Mouse (Mus musculus): Measurements from ENCODE around the gene Cd151. TPM values are rescaled to one million over a fixed set of nuclear protein-coding genes. Genes with fewer than 3 reads are reported as not detected.
A peak's percentile ranks its signal among the peaks of the same experiment; 100 is the strongest.

Cd151 gene
- total and polyA plus RNA-seq, 2 experiments from 2014 or later = 15.0 to 52.9 TPM

- Histone ChIP-seq H3K27ac (ENCODE audit: low read depth, low read length) (no peak overlapping the region), H3K4me1 (ENCODE audit: insufficient read depth, low read length) (peaks cover 14% of the 10 kb centered on the region), H3K9me3 (ENCODE audit: low read length) (no peaks in the 10 kb centered on the region), H3K4me2 (ENCODE audit: low read depth, low read length, poor library complexity, severe bottlenecking) (no peak overlapping the region), H3K4me3 (ENCODE audit: low read depth, low read length) (no peak overlapping the region), H3K9ac (replicated peaks; ENCODE audit: low read length, poor library complexity, severe bottlenecking) (no peak overlapping the region), H3K27me3 (ENCODE audit: insufficient read depth, low read length) (no peaks in the 10 kb centered on the region), H3K36me3 (ENCODE audit: insufficient read depth, low read length) (no peaks in the 10 kb centered on the region)
- 95% methylated on average over 10 of the region's 10 CpGs for WGBS
- DNase-seq (ENCODE audit: low spot score) (no peak), ATAC-seq (ENCODE audit: low FRiP score) (no peak)
- no peak for TF ChIP-seq CTCF (IDR thresholded peaks at IDR 0.05)
Measured at GRCm38 (mm10) chr7:141439140-141439679, 28.0 kb upstream of the Cd151 start.

GRCm38 (mm10) chr7:141439811-141440210, 27.4 kb upstream of the Cd151 start:
- Histone ChIP-seq H3K36me3 (ENCODE audit: insufficient read depth, low read length) (no peaks in the 10 kb centered on the region), H3K27ac (ENCODE audit: low read depth, low read length) (no peak overlapping the region), H3K4me1 (ENCODE audit: insufficient read depth, low read length) (peaks cover 11% of the 10 kb centered on the region), H3K27me3 (ENCODE audit: insufficient read depth, low read length) (no peaks in the 10 kb centered on the region), H3K9me3 (ENCODE audit: low read length) (no peaks in the 10 kb centered on the region), H3K4me3 (ENCODE audit: low read depth, low read length) (no peak overlapping the region), H3K4me2 (ENCODE audit: low read depth, low read length, poor library complexity, severe bottlenecking) (no peak overlapping the region), H3K9ac (replicated peaks; ENCODE audit: low read length, poor library complexity, severe bottlenecking) (no peak overlapping the region)
- ATAC-seq (ENCODE audit: low FRiP score) (no peak), DNase-seq (ENCODE audit: low spot score) (no peak)
- no peak for TF ChIP-seq CTCF (IDR thresholded peaks at IDR 0.05)
- 93% methylated on average over 11 of the region's 11 CpGs for WGBS

- H3K9me3 ChIP-seq (ENCODE audit: low read length) = no peaks in the 10 kb centered on the region
- H3K4me1 ChIP-seq (ENCODE audit: insufficient read depth, low read length) = peaks cover 9% of the 10 kb centered on the region; the same call in 1 of the 2 replicates
- H3K4me3 ChIP-seq (ENCODE audit: low read depth, low read length) = no peak overlapping the region
- peak; percentile 71 for TF ChIP-seq CTCF (IDR thresholded peaks at IDR 0.05)
- DNase-seq (ENCODE audit: low spot score) (peak; percentile 68), ATAC-seq (ENCODE audit: low FRiP score) (no peak)
- H3K27ac ChIP-seq (ENCODE audit: low read depth, low read length) = no peak overlapping the region
- H3K4me2 ChIP-seq (ENCODE audit: low read depth, low read length, poor library complexity, severe bottlenecking) = no peak overlapping the region
- no peak overlapping the region for H3K9ac ChIP-seq (replicated peaks; ENCODE audit: low read length, poor library complexity, severe bottlenecking)
- H3K36me3 ChIP-seq (ENCODE audit: insufficient read depth, low read length) = no peaks in the 10 kb centered on the region
- no peaks in the 10 kb centered on the region for H3K27me3 ChIP-seq (ENCODE audit: insufficient read depth, low read length)
- 36% methylated on average over 6 of the region's 6 CpGs for WGBS
Measured at GRCm38 (mm10) chr7:141440613-141441012, 26.6 kb upstream of the Cd151 start.

- ATAC-seq (ENCODE audit: low FRiP score) (no peak), DNase-seq (ENCODE audit: low spot score) (no peak)
- Histone ChIP-seq H3K4me1 (ENCODE audit: insufficient read depth, low read length) (peaks cover 4% of the 10 kb centered on the region; the same call in 1 of the 2 replicates), H3K4me2 (ENCODE audit: low read depth, low read length, poor library complexity, severe bottlenecking) (no peak overlapping the region), H3K9me3 (ENCODE audit: low read length) (no peaks in the 10 kb centered on the region), H3K9ac (replicated peaks; ENCODE audit: low read length, poor library complexity, severe bottlenecking) (no peak overlapping the region), H3K27ac (ENCODE audit: low read depth, low read length) (no peak overlapping the region), H3K27me3 (ENCODE audit: insufficient read depth, low read length) (no peaks in the 10 kb centered on the region), H3K36me3 (ENCODE audit: insufficient read depth, low read length) (no peaks in the 10 kb centered on the region), H3K4me3 (ENCODE audit: low read depth, low read length) (no peak overlapping the region)
- 94% methylated on average over 9 of the region's 9 CpGs for WGBS
- TF ChIP-seq CTCF (IDR thresholded peaks at IDR 0.05) = no peak
Measured at GRCm38 (mm10) chr7:141441460-141441859, 25.7 kb upstream of the Cd151 start.

GRCm38 (mm10) chr7:141442199-141442598, 25.0 kb upstream of the Cd151 start:
- Histone ChIP-seq H3K9ac (replicated peaks; ENCODE audit: low read length, poor library complexity, severe bottlenecking) (no peak overlapping the region), H3K27ac (ENCODE audit: low read depth, low read length) (no peak overlapping the region), H3K27me3 (ENCODE audit: insufficient read depth, low read length) (no peaks in the 10 kb centered on the region), H3K4me1 (ENCODE audit: insufficient read depth, low read length) (peaks cover 4% of the 10 kb centered on the region; the same call in 1 of the 2 replicates), H3K4me2 (ENCODE audit: low read depth, low read length, poor library complexity, severe bottlenecking) (no peak overlapping the region), H3K9me3 (ENCODE audit: low read length) (no peaks in the 10 kb centered on the region), H3K4me3 (ENCODE audit: low read depth, low read length) (no peak overlapping the region), H3K36me3 (ENCODE audit: insufficient read depth, low read length) (no peaks in the 10 kb centered on the region)
- ATAC-seq (ENCODE audit: low FRiP score) (no peak), DNase-seq (ENCODE audit: low spot score) (no peak)
- no peak for TF ChIP-seq CTCF (IDR thresholded peaks at IDR 0.05)
- 93% methylated on average over 13 of the region's 13 CpGs for WGBS

GRCm38 (mm10) chr7:141443081-141443821, 23.9 kb upstream of the Cd151 start:
- 26% methylated on average over 12 of the region's 12 CpGs for WGBS
- Histone ChIP-seq H3K4me3 (ENCODE audit: low read depth, low read length) (peak overlapping the region; percentile 14; the same call in 1 of the 2 replicates), H3K36me3 (ENCODE audit: insufficient read depth, low read length) (no peaks in the 10 kb centered on the region), H3K9ac (replicated peaks; ENCODE audit: low read length, poor library complexity, severe bottlenecking) (no peak overlapping the region; the same call in 1 of the 2 replicates), H3K27me3 (ENCODE audit: insufficient read depth, low read length) (no peaks in the 10 kb centered on the region), H3K27ac (ENCODE audit: low read depth, low read length) (no peak overlapping the region), H3K9me3 (ENCODE audit: low read length) (no peaks in the 10 kb centered on the region), H3K4me1 (ENCODE audit: insufficient read depth, low read length) (peaks cover 2% of the 10 kb centered on the region; the same call in 1 of the 2 replicates), H3K4me2 (ENCODE audit: low read depth, low read length, poor library complexity, severe bottlenecking) (peak overlapping the region; percentile 49)
- ATAC-seq (ENCODE audit: low FRiP score) = no peak
- DNase-seq (ENCODE audit: low spot score) = peak; percentile 58
- peak; percentile 28; the same call in 1 of the 2 replicates for TF ChIP-seq CTCF (IDR thresholded peaks at IDR 0.05)
